Mouse (Mus musculus): ENCODE measurements around the gene Slc25a22.

DNA sequence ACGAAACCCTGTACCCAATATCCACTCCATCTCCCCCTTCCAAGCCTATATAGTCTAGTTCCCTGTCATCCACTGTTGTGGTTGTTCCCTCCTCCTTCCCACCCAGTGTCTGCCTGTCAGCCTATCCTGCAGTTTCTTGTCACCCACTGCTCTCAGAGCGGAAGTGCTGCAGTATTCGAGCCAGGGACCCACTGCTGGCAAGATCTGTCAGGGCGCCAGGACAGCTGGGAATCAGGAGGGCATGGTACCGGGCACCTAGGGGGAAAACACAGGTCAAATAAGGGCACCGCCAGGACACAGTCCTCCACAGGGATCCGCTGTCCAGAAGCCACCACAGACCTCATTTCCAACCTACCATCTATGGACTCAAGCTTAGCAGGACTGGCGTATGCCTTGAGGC is 27.1 kb downstream of the Slc25a22 start:
- no peak for TF ChIP-seq CTCF (IDR thresholded peaks at IDR 0.05; ENCODE audit: borderline replicate concordance, insufficient read depth, low read depth, low read length)
- TF ChIP-seq POLR2A (IDR thresholded peaks at IDR 0.05; ENCODE audit: borderline replicate concordance, insufficient read depth, low read length) = no peak

All from cerebellum, adult 2 months (tissue).